ENCODE assay signal across 15 mouse cellular contexts in genomic region chr2:50123376-50123775, GRCm38 (mm10). TPM values are rescaled to one million over a fixed set of nuclear protein-coding genes. Genes with fewer than 3 reads are reported as not detected.
"Had no signal": no experiment of that assay in that cellular context is flagged by ENCODE, and none has a peak within 500 bp of the region (broad histone marks: within the 10 kb centered on the region; RNA-seq: fewer than 3 reads in every experiment).

No protein-coding gene starts in this region.

- H3K27me3 ChIP-seq: kidney, embryonic 15.5 days; liver, embryonic 12.5 days; midbrain, embryonic 15.5 days; neural tube, embryonic 12.5 days had no signal

- H3K9ac ChIP-seq: kidney, embryonic 15.5 days; liver, embryonic 12.5 days; lung, embryonic 14.5 days; midbrain, embryonic 15.5 days; neural tube, embryonic 12.5 days had no signal

- DNase-seq: kidney, postnatal 14 days; lung, embryonic 14.5 days; lung, postnatal 14 days; spleen, adult 18-20 months; thymus, adult 2 months; thymus, postnatal 36 days had no signal

- H3K4me2 ChIP-seq: kidney, embryonic 15.5 days; liver, embryonic 12.5 days; lung, embryonic 14.5 days; midbrain, embryonic 11.5 days; midbrain, embryonic 15.5 days; neural tube, embryonic 12.5 days had no signal

- H3K9me3 ChIP-seq: kidney, embryonic 15.5 days; liver, embryonic 12.5 days; midbrain, embryonic 15.5 days; neural tube, embryonic 12.5 days had no signal

- H3K4me3 ChIP-seq: kidney, embryonic 15.5 days; liver, embryonic 12.5 days; megakaryocyte, embryonic 14.5 days; midbrain, embryonic 15.5 days; neural tube, embryonic 12.5 days had no signal

- H3K36me3 ChIP-seq: kidney, embryonic 15.5 days; liver, embryonic 12.5 days; midbrain, embryonic 15.5 days; neural tube, embryonic 12.5 days had no signal

- ATAC-seq: liver, embryonic 12.5 days; midbrain, embryonic 15.5 days had no signal

- H3K4me1 ChIP-seq: kidney, embryonic 15.5 days; liver, embryonic 12.5 days; megakaryocyte, embryonic 14.5 days had no signal

- H3K27ac ChIP-seq: kidney, embryonic 15.5 days; liver, embryonic 12.5 days; macrophage; midbrain, embryonic 15.5 days; neural tube, embryonic 12.5 days had no signal

RNA-seq across cellular contexts. Expression of gene Lypd6, which starts 57.1 kb away (rescaled TPM):
- total RNA-seq: monocyte, adult 5-6 weeks; neutrophil, adult 5-6 weeks had no signal
- polyA plus RNA-seq: macrophage had no signal
